Mouse (Mus musculus) retina, adult 2 months (tissue): Measurements from ENCODE around the gene Gm20824.
"Not testable (repeated sequence)": the region's sequence is repeated elsewhere in the genome, so short reads cannot be mapped to it uniquely, and the experiment has no call there.

Experiments
- DNase-seq: peaks from one replicate; pipeline ENCODE4 v3.0.0-alpha.2; 2012; ENCODE audit warnings: low read depth, low spot score

The Gm20824 gene

GRCm38 (mm10) chrY:8257607-8258006 lies at the start of gene Gm20824:
Gm20824 (plus strand) TSS chrY:8257907.
- DNase-seq, result not testable (repeated sequence)
